Mouse (Mus musculus): ENCODE measurements around the gene Med20.

GRCm38 (mm10) chr17:47594969-47595247 lies 16.5 kb upstream of the Med20 start:
- no peak for TF ChIP-seq CTCF (IDR thresholded peaks at IDR 0.05; ENCODE audit: extremely low read depth, insufficient read depth, insufficient read length, insufficient replicate concordance)
- TF ChIP-seq POLR2A (IDR thresholded peaks at IDR 0.05; ENCODE audit: low read depth, low read length), result no peak

Data from spleen, adult 2 months (tissue).